Mouse (Mus musculus): Measurements from ENCODE around the gene Lmbrd1. TPM values are rescaled to one million over a fixed set of nuclear protein-coding genes. Genes with fewer than 3 reads are reported as not detected.

Lmbrd1 gene
- polyA plus RNA-seq, 1 experiment from 2014 or later = 50.0 TPM

Other genes with a start within 250 kb of the Lmbrd1 start
- 1.2 and 2.2 TPM in 2 replicates for gene Col19a1, start 91.2 kb upstream of the Lmbrd1 start, polyA plus RNA-seq (2015; fragmentation: Nextera tagmentation; extraction: Ambion mirVana)